Mouse (Mus musculus) pancreas, adult 10 weeks (tissue): ENCODE data around the gene A730046J19Rik. TPM values are rescaled to one million over a fixed set of nuclear protein-coding genes. Genes with fewer than 3 reads are reported as not detected.

Experiments used
- polyA plus RNA-seq: library from polyadenylated mRNA; stranded (reverse); fragments of 350-450 nt; fragmentation: Illumina TruSeq; extraction: RNeasy Lipid Tissue Mini Kit (QIAGEN cat#74804); gene quantifications from one replicate; pipeline ENCODE4 v1.2.3, GENCODE M21; 2015; ENCODE audit warnings: low read depth, low replicate concordance; ENCODE audit not compliant: insufficient read depth

The A730046J19Rik gene
- polyA plus RNA-seq: 0.83 TPM

GRCm38 (mm10) chrX:144153523-144153922 is at the start of gene A730046J19Rik:
TSS of gene A730046J19Rik (plus strand) at chrX:144153695.

Other genes with a start within 250 kb of the A730046J19Rik start
- 0.33 TPM for gene Dcx, start 220.4 kb upstream of the A730046J19Rik start, polyA plus RNA-seq
- gene Alg13, start 164.1 kb downstream of the A730046J19Rik start, polyA plus RNA-seq: 3.2 TPM